Mouse (Mus musculus): ENCODE results near the gene Mrpl58.

The Mrpl58 gene

DNA sequence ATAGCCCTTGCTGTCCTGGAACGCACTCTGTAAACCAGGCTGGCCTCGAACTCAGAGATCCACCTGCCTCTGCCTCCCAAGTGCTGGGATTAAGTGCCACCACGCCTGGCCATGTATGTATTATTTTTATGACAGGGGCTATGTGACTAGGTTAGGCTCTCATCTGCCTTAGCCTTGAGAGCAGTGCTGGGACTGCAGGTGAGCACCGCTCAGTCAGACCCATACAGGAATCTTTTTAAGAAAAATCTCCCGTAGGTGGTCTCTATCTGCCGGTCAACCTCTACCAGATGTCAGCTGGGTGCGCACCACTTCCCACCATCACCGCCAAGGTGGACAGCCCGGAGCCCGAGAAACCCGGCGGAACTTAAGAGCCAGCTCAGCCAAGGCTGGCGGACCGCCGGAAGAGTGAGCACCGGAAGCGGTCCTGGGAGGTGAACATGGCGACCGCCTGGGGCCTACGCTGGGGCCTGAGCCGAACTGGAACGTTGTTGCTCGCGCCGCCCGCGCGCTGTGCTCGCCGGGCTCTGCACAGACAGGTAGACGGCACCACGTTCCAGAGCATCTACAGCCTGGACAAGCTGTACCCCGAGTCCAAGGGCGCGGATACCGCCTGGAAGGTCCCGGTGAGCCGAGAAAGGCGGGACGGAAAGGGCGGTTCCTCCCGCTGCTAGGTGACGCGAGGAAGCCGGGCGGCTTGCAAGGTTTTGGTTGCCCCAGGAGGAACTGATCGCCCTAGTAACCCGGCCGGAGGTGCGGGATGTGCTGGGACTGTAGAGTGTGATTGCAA lies at the start of gene Mrpl58:
Gene Mrpl58 (plus strand): TSS at position 415 of the 787 bp plus-strand sequence.
- DNase-seq, result peak; percentile 93 to 94

DNA sequence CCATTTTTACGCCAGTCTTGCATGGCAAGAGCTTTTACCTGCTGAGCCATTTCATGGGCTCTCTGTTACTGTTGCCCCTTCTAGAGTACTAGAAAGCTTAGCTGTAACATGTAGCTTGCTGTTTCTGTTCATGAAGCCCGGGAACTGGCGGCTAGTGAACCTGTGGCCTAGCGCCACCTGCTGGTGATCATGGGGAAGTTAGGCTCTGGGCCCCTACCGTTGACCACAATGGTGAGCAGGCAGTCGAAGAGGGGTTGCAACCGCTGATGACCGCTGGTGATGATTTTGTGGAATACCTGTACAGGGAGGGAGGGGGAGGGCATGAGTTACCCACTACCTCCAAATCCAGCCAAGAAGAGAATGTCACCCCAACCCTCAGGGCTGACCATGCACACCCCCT lies 49.4 kb upstream of the Mrpl58 start:
- peak; percentile 77 to 83 for DNase-seq

DNA sequence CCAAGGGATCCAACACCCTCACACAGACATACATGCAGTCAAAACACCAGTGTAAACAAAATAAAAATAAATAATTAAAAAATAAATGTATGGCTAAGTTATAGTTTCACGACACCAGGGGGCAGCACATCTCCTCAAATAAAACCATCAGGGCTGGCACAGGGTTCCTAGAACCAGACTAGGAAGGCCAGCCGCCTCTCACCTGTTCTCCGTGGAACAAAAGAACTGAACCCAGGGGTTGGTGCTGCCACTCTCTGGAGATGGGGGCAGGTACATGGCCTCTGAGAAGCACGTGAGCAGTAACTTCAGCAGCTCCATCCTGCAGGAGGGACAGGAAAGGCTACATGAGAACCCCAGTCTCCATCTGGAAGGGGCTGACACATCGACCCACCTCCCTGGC lies 45.1 kb upstream of the Mrpl58 start:
- peak; percentile 85 to 90 for DNase-seq

DNA sequence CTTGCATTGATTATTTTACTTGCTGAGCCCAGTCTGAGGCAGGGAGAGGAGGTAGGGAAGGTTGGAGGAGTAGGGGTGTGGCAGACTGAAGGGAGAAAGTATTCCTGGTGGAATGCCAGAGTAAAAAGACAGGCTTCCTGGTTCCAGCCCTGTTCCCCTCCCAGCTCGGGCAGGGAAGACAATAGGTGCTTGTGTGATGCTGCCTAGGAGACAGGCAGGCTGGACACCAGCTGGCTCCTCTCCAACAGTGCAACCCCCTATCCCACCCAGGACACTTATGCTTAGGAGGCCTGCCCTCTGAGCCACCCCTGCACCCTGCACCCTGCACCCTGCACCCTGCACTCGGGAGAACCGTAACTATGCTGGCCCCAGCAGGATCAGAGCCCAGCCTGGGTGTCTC lies 44.3 kb upstream of the Mrpl58 start:
- DNase-seq, result peak in 1 of 2 experiments; percentile 34

DNA sequence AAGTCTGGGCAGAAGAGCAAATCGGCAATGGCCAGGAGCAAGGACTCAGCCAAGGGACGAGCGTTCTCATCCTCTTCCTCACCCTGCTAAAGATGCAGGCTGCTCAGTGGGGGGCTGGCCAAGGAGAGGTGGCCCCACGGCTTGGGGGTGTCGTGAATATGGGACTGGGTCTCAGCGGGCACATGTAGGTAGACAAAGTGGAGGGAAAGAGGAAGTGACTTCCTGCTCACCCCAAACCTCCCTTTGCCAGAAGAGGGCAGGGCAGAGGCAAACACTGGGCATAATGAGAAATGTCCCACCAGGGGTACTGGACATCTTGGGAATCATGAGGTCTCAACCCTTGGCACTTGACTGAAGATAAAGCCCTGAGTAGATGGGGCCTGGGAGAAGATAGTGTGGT lies 43.8 kb upstream of the Mrpl58 start:
- DNase-seq, result peak in 1 of 2 experiments; percentile 36

DNA sequence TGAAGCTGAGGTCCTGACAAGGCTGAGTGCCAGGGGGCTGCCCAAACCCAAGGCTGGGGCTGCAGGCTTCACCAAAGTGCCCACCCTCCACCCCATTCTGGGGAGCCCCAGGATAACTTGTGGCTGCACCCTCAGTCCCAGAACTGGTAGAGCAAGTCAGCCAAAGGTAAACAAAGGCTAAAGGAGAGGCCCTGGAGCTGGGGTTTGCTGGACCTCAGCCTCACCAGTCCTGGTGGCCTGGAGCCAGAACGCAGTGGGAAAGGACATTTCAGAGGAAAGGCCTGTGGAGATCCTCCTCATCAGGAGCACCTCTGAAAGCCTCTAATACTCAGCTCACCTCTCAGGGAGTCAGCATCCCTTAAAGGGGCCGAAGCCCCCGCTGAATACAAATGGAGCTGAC lies 39.4 kb upstream of the Mrpl58 start:
- peak in 1 of 2 experiments; percentile 58 for DNase-seq

DNA sequence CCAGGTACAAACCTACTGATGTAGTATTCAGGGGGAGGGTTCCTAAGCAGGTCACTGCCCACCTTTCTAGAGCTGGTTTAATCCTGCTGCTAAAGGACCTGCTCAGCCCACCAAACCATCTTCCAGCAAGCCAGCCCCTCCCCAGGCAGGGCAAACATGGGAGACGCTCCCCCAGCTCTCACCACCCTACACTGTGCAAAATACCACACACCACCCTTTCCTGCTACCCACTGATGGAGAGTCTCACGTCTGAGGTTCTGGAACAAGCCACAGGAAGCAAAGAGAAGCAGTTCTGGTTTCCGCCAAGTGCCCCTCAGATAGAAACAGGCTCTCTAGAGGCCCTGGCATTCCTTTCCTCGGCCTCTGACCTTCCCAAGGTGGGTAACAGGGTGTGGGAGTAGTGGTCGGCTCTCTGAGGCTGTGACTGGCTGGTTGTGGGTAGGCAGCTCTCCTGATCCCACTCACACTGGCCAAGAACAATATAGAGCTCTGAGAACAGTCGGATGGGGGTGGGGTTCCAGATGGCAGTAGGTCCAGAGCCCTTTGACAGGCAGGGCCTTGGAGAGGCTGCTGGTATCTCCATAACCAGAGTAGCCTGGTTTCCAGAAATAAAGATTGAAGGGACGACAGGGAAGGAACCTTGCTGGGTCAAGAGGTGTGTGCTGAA lies 37.4 kb upstream of the Mrpl58 start:
- peak; percentile 59 to 65 for DNase-seq

DNA sequence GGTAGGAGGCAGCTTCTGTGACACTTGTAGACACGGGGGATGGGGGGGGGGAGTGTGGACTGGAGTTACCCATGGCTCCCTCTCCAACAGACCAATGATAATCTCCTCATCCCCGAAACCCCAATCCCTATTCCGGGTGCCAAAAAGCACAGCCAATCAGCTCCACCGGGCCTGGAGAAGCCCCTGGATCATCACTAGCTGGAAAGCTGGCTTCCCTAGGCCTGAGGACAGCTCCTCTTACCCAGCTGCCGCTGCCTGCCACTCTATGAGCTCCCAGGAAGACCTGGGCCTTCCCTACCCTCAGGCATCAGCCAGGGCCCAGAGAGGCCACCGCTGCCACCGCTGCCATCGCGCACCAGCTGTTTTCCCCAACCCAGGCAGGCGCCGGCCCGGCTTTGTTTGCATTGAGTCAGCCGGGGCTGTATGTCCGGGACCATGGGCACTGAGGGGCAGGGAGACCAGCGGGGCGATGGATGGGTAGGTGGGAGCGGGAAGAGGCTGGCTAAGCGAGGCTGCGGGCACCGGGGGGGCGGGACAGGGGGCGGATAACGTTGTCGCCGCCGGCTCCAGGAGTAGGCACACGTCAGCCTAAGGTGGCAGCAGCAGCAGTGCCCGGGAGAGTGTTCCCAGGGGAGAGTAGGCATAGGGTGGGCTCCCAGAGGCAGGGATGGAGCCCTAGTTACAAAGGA lies 36.7 kb upstream of the Mrpl58 start:
- peak; percentile 70 to 74 for DNase-seq

DNA sequence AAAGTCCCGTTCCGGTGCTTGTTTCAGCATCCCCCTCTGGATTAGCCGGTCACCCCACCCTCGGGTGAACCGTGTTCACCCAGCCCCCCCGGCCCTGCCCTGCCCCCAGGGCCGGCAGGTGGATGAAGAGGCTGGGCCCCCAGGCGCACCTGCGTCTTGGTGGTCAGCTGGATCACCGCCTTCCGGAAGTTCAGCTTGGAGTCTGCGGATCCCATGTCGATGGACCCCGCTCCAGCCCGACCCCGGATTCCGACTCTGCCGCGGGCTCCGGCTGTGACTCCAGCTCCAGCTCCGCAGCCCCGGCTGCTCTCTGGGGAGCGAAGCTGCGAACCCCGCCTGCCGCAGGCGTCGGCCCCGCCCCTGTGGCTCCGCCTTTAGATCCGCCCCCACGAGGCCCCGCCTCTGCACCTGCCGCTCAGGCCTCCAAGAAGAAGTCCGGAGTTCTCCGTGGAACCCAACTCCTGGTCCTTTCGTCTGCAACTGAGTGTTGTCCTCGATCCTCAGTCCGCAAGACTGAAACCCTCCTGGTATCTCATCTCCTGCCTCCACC lies 36.1 kb upstream of the Mrpl58 start, which contains the start of gene Hid1:
Gene Hid1 (minus strand): TSS at position 362 of the 550 bp plus-strand sequence.
- DNase-seq, result peak; percentile 93 to 95

DNA sequence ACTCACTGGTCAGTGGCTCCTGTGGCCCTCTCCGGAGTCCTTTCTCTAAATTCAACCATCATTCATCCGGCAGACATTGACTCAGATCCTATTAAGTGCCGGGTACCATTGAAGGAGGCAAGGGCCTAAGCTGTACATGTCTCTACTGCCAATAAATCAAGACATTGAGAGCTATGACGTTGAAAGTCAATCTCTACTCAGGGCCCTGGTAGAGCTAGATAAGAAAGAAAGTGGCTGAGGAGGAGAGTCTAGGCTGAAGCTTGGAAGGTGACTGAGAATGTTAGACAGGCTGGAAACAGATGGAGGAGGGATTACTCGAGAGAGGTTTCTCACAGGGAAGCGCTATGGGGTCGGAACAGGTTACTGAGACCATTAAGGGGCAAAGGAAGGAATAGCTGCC lies 33.2 kb upstream of the Mrpl58 start:
- DNase-seq, result no peak

DNA sequence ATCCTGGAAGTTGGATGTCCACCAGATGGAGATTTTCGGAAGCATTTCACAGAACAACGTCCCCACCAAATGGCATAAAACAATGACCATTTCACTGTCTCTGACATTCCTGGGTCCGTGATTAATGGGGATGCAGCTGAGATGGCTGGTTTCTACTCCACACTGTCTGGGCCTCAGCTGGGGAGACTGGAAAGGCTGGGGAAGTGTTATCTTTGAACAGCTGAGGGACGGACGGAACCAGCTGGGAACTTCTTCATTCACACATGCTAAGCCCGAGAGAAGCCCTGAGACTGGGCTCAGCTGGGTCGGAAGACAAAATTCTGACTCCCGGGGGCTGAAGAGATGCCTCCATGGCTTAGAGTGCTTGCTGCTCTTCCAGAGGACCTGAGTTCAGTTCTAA lies 32.2 kb upstream of the Mrpl58 start:
- DNase-seq, result no peak

DNA sequence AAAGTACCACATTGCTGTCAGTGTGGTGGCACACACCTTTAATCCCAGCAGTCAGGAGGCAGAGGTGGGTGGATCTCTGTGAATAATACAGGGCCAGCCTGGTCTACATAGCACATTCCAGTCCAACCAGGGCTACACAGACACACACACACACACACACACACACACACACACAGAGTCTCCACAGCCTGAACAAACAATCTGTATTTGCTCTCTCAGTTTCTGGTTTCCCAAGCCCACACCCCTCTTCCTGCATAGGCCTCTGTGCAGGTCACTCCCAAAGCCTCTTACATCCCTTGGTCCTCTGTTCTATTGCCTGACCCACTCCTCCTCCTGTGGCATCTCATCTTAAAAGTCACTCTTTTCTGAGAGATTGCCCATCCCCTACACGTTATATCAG lies 31.5 kb upstream of the Mrpl58 start:
- DNase-seq, result no peak

DNA sequence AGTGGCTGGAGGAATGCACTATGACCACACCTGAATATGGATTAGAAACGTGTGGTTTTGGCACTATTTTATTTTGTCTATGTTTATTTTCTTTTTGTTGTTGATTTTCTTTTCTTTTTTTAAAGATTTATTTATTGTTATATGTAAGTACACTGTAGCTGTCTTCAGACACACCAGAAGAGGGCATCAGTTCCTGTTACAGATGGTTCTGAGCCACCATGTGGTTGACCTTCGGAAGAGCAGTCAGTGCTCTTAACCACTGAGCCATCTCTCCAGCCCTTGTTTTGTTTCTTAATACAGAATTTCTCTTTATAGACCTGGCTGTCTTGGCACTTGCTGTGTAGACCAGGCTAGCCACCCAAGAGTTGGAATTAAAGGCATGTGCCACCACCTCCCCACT lies 30.8 kb upstream of the Mrpl58 start:
- no peak for DNase-seq

DNA sequence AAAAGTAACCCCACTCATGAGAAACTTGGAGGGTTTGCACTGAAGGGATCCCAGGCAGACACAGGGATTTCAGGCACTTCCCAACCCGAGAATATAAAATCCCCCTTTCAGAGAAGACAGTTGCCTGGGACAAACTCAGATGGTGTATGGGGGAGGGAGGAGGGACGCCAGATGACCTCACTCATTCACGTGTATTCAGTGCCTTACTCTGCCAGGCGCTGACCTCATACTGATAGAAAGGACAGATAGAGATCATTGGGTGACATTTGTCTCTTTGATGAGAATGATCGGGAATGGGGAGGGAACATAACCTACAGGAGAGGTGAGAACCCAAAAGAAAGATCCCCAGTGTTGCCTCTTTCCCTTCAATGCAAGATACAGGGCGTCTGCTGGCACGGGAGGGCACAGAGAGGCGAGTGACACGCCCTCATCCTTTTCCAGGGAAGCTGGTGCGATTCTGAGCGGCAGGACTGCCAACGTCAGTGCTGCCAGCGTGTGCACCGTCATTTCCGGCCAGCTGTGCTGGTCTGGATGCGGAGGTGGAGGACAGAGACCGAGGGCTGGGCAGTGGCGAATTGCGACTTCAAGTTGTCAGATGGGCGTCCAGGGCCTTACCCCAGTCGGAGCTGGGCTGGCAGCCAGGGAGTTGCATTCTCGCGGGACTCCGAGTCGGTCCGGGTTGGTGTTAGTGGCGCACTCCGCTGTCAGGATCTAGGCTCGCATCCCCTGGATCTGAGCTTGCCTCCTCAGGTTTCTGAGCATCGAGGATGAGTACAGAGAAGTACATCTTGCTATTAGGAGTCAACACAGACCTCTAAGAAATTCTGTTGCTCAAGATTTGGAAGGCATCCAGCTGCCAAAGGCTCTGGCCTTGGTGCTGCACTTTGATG lies 29.5 kb upstream of the Mrpl58 start:
- DNase-seq, result peak; percentile 85 to 89

DNA sequence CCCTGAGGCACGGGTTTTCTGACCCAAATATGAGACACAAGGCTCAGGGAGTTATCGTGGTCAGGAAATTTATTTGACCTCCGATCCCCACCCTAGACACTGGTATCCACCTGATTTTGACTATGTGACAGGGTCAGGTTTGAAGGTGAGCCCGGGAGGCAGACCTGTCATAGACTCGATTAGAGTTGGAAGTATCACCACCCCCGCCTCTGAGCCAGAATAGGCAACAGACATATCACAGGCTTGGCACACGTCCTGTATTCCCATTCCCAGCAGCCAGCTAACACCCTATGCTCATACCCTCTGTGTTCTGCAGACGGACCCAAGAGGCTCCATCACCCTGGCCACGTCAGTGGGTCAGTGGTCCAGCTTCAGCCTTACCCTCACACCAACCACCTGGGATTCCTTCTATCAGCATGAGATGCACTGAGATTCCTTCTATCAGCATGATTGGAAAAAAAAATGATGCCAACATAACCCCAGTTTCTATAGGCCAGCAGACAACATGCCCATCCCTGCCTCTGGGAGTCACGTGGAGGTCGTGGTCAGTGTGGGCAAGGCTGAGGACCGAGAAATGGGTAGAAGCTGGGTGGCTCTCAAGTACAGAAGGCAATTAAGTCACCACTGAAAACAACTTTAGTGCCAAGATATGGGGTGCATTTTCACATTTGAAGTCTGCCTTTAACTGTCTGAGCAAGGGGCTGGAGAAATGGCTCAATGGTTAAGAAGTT lies 28.7 kb upstream of the Mrpl58 start:
- no peak for DNase-seq

DNA sequence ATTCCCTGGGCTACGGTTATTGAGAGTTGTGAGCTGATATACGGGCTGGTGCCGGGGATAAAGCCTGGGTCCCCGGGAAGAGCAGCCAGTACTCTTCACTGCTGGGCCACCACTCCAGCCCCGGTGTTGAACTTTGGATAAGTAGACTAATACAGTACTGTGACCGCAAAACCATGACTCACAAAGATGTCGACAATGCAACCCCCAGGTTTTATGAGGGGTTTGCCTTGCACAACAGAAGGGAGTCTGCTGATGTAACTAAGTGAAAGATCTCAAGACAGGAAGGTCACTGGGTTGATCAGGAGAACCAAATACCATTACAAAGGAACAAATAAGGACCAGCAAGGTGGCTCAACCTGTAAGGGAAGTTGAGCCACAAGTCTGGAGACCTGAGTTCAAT lies 26.8 kb upstream of the Mrpl58 start:
- DNase-seq, result no peak

DNA sequence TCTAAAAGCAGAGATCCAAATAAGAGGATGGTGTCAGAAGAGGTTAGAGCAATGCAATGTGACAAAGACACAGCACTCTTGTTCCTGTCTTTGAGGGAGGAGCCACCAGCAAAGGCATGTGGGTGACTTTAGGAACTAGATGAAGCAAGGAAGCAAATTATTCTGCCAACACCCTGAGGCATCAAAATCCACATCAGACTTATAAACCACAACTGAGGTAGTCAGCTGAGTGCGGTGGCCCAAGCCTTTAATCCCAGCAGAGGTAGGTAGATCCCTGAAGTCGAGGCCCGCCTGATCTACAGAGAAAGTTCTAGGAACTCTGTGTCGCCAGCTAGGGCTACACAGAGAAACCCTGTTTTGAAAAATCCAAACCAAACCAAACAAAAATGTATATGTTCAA lies 26.3 kb upstream of the Mrpl58 start:
- no peak for DNase-seq

DNA sequence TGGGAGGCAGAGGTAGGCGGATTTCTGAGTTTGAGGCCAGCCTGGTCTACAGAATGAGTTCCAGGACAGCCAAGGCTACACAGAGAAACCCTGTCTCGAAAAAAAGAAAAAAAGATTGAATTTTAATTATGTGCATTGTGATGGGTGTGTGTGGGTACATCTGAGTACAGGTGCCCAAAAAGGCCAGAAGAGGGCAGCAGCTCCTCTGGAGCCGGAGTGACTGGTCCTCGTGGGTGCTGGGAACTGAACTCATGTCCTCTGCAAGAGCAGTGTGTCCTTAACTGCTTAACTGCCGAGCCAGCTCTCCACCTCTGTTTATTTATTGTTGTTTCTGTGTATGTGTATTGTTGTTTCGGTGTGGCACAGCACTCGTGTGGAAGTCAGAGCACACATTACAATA lies 25.7 kb upstream of the Mrpl58 start:
- DNase-seq, result no peak

DNA sequence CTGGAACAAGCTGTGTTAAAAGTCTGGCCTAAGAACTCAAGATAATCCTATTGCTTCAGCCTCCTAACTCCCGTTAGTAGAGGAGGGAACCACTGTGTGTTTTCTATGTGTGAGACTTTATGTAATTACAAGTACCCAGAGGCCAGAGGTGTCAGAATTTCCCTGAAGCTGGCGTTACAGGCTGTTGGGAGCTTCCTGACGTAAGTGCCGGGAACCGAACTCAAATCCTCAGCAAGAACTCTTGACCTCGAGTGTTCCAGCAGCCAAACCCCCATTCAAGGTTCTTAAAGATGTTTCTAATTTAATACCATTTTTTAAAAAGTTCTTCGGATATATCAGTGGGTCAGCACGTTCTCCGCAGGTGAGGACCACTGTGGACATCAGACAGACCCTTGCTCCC lies 22.3 kb upstream of the Mrpl58 start:
- no peak for DNase-seq

DNA sequence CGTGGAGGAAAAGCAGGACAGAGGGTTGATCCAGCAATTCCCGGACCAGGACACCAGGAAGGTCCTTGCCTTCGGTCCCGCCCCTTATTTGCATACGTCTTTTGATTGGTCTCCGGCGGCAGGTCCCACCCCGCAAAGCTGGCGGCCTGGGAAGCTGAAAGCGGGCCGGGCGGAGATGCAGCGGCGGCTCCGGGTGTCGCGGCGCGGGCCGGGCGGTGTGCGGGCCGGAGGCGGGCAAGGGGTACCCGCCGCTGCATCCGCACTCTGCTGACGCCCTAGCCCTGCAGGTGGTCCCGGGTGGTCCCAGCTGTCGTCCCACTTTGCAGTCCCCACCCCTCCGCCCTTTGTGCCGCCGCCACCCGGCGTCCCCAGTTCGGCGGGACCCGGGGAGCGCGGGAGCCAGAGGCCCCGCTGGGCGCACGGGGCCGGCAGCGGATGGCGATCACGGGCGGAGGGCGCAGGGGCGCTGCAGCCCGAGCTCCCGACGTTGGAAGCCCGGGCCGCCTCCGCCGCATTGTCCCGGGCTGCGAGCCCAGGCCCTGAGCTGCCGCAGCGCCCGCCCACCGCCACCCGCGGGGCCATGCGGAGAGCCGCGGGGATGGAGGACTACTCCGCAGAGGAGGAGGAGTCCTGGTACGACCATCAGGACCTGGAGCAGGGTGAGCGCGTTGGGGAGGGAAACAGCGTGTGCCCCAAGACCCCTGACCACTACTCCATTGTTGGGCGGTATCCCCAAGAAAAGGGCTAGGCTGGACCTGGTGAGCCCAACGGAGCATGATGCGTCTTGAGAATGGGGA lies 21.6 kb upstream of the Mrpl58 start, which contains the start of gene Cdr2l:
Gene Cdr2l (plus strand): TSS at position 174 of the 797 bp plus-strand sequence.
- DNase-seq, result peak; percentile 93 to 96

DNA sequence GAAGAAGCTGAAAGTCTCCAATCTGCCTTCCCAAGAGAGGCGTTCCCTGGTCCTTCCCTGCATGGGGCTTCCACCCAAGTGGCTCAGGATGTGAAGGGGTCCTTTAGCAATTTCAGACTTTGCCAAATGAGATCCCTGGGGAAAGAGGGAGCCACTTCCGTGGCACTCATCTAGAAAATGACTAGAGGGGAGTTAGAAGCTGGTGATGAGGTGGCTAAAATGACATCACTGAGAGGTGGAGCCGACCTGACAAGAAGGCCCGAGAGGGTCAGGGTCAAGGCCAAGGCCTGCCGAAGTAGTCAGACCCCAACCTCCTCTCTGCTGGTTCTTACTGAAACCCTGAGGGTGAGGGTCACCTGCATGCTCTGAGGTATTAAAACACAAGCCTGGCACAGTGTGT lies 20.7 kb upstream of the Mrpl58 start:
- DNase-seq, result peak in 1 of 2 experiments; percentile 50

All from cerebellum, postnatal 25 days (tissue).